Mouse (Mus musculus): ENCODE results near the gene Gm21973. TPM values are rescaled to one million over a fixed set of nuclear protein-coding genes. Genes with fewer than 3 reads are reported as not detected.

The Gm21973 gene
- polyA plus RNA-seq, 1 experiment from 2014 or later = not detected

GRCm38 (mm10) chr15:10421138-10421784 lies 96.1 kb downstream of the Gm21973 start:
- WGBS = 8% methylated on average over 7 of the region's 7 CpGs
- Histone ChIP-seq H3K36me3 (ENCODE audit: control insufficient read depth, insufficient read depth, low read length) (no peaks in the 10 kb centered on the region), H3K4me1 (ENCODE audit: control insufficient read depth, insufficient read depth, low read length) (peaks cover 8% of the 10 kb centered on the region; the same call in 1 of the 2 replicates), H3K9me3 (replicated peaks; ENCODE audit: control insufficient read depth, low read length) (no peaks in the 10 kb centered on the region), H3K4me2 (ENCODE audit: low read length) (no peak overlapping the region), H3K9ac (ENCODE audit: low read length) (no peak overlapping the region), H3K27ac (ENCODE audit: low read depth, low read length) (peak overlapping the region; percentile 39; the same call in 1 of the 2 replicates), H3K27me3 (replicated peaks; ENCODE audit: control insufficient read depth, insufficient read depth, low read length) (no peaks in the 10 kb centered on the region), H3K4me3 (ENCODE audit: low read depth, low read length) (no peak overlapping the region)
- ATAC-seq (peak; percentile 91), DNase-seq (ENCODE audit: low spot score) (peak; percentile 83)

- 6% methylated on average over 1 of the region's 1 CpGs for WGBS
- H3K4me1 ChIP-seq (ENCODE audit: control insufficient read depth, insufficient read depth, low read length) = peaks cover 8% of the 10 kb centered on the region; the same call in 1 of the 2 replicates
- H3K9me3 ChIP-seq (replicated peaks; ENCODE audit: control insufficient read depth, low read length) = no peaks in the 10 kb centered on the region
- no peak overlapping the region for H3K9ac ChIP-seq (ENCODE audit: low read length)
- DNase-seq (ENCODE audit: low spot score) (no peak), ATAC-seq (peak; percentile 74)
- H3K36me3 ChIP-seq (ENCODE audit: control insufficient read depth, insufficient read depth, low read length) = no peaks in the 10 kb centered on the region
- no peak overlapping the region for H3K4me3 ChIP-seq (ENCODE audit: low read depth, low read length)
- H3K4me2 ChIP-seq (ENCODE audit: low read length) = no peak overlapping the region
- peak overlapping the region; percentile 39; the same call in 1 of the 2 replicates for H3K27ac ChIP-seq (ENCODE audit: low read depth, low read length)
- no peaks in the 10 kb centered on the region for H3K27me3 ChIP-seq (replicated peaks; ENCODE audit: control insufficient read depth, insufficient read depth, low read length)
Observed at GRCm38 (mm10) chr15:10421785-10422144, 96.6 kb downstream of the Gm21973 start.

Other genes starting within 250 kb of the Gm21973 start
- gene Prlr, start 148.1 kb upstream of the Gm21973 start, polyA plus RNA-seq (2014; fragmentation: Nextera tagmentation; extraction: Ambion mirVana) = 0.52 and 1.1 TPM in 2 replicates
- not detected in 2 replicates for gene Agxt2, start 33.2 kb downstream of the Gm21973 start, polyA plus RNA-seq (2014; fragmentation: Nextera tagmentation; extraction: Ambion mirVana)
- 5.1 and 7.0 TPM in 2 replicates for gene Dnajc21, start 145.1 kb downstream of the Gm21973 start, polyA plus RNA-seq (2014; fragmentation: Nextera tagmentation; extraction: Ambion mirVana)
- gene Brix1, start 160.6 kb downstream of the Gm21973 start, polyA plus RNA-seq (2014; fragmentation: Nextera tagmentation; extraction: Ambion mirVana) = 90.4 and 101 TPM in 2 replicates
- gene Rad1, start 160.6 kb downstream of the Gm21973 start, polyA plus RNA-seq (2014; fragmentation: Nextera tagmentation; extraction: Ambion mirVana) = 13.7 and 14.3 TPM in 2 replicates
- gene Ttc23l, start 233.3 kb downstream of the Gm21973 start, polyA plus RNA-seq (2014; fragmentation: Nextera tagmentation; extraction: Ambion mirVana) = not detected in 2 replicates